Mouse (Mus musculus) erythroid progenitor cell, adult 5-6 weeks (primary cell): ENCODE results near the gene Myocd. TPM values are rescaled to one million over a fixed set of nuclear protein-coding genes. Genes with fewer than 3 reads are reported as not detected.

Experiments
- ATAC-seq: replicated peaks from 2 replicates; pipeline ENCODE4 v1.8.0; 2016; ENCODE audit warnings: moderate number of reproducible peaks, mild to moderate bottlenecking, moderate TSS enrichment, inconsistent platforms; ENCODE audit not compliant: poor library complexity, low FRiP score, severe bottlenecking
- total RNA-seq, 2 experiments: library from RNA; stranded (forward) in 1 of 2; stranded (reverse) in 1 of 2; fragments of 150-400 nt in 1 of 2; fragments of 186-747, 209-891 nt in 1 of 2; gene quantifications; 2 replicates each; pipeline versions ENCODE4 v1.2.3 to v1.2.4; 2015 to 2017; ENCODE audit warnings: low replicate concordance in 2 of 2

The Myocd gene
- total RNA-seq, 2 experiments from 2014 or later = not detected

DNA sequence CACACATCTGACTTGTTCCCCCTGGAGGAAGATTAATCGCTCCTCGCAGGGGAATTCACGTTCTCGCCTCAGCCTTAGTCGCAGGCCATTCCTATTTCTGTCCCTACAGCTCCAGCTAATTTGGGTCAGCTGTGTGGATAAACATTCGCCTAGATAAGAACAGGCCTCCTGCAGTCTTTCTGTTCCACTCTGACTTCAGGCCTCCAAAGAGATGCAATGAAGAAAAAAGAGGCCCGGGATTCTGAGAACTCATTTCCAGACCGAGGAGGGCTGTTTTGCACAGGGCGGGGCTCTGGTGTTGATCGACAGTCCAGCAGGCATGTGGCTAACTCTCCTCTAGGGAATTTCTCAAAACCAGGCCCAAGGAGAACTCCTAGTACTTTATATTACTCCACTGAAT lies 43.0 kb downstream of the Myocd start:
- no peak for ATAC-seq

DNA sequence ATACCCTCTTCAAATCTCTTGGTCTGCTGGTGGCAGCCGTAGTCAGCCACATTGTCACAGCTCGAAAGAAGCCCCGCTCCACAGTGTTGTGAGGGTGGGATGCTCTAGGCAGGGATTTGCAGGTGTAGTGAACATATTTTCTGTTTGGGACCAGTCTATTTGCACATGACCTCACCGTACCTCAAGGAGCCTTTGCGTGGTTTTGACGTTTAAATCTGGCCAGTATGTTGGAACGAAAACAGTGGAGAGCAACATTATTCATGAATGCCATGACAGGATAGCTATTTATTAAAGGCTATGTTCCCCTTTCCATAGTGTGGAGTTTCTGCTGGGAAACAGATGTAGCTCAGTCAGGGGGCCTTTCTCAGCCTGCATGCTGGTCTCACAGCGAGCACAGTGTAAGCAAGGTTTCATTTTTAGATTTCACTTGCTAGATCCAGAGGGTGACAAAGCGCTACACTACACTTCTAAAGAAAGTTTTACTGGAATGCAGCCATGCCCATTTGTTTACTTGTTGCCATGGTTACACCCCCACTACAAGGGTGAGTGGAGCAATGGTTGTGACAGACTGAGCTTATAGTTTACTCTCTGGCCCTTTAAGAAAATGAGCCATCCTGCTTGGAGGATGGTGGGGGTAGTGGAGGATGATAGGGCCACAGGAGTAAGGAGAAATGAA lies 54.7 kb downstream of the Myocd start:
- no peak for ATAC-seq

DNA sequence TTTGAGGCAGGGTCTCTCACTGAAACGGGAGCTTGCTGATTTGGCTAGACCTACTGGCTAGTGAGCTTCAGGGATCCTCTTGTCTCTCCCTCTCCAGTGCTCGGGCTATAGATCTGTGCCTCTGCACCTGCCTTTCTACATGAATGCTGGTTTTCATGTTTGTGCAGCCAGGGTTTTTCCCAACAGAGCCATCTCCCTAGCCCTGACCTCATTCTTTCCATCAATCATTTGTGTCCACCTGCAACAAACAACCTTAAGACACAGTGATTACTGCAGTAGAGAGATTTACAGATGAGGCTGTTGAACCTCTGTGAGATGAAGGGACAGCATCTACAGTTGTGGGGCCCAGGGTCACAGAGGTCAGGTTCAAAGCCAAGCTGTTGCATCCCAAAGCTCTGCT lies 56.0 kb downstream of the Myocd start:
- no peak for ATAC-seq

DNA sequence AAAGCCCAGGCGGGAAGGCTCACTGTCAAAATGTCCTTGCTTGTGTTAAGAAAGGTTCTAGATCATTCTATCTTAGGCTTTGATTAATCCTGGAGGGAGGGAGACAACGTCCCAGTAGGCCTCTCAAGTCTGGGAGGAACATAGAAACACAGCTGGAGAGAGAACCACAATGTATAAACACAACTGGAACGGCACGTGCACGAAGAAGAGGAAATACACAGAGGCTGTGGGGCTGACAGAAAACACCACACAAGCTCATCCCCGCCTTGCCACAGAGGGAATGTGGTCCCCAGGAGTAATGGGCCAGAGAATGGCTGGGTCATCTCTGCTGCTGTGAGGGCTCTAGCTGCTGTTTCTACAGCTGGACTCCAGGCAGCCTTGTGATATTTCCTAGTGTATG lies 58.1 kb downstream of the Myocd start:
- ATAC-seq = no peak

DNA sequence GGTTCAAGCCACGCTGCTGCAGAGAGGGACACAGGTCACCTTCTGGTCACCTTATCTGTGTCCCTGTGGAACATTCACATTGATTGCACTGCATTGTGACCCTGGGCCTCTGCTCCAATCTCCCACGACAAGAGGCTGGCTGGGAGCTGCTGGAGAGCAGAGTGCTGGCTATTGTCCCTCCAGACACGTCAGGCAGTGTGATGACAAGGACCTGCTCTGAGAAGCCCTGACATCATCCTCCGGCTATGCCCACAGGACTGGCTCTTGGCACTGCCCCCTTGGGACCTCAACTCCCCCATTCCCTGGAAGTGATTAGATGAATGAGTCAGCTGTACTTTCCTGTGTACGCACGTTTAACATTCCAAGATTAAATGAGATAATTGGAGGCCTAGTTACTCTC lies 60.3 kb downstream of the Myocd start:
- ATAC-seq = no peak

DNA sequence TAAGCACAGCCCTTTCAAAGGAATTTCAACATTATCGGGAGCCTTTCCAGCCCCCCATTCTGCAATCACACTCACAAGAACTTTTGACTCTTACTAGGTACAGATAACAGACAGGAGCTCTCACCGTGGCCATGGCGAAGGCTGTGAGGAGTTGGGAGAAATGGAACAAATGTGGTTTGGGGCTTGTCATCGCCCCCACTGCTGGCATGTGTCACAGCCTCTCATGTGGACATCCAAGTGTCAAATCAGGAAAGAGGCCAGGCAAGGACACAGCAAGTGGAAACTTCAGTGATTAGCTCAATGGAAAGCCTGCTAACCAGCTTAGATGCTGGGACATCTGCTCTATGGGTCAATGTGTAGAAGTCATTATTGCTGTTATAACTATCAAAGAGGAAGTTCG lies 64.5 kb downstream of the Myocd start:
- ATAC-seq = no peak

DNA sequence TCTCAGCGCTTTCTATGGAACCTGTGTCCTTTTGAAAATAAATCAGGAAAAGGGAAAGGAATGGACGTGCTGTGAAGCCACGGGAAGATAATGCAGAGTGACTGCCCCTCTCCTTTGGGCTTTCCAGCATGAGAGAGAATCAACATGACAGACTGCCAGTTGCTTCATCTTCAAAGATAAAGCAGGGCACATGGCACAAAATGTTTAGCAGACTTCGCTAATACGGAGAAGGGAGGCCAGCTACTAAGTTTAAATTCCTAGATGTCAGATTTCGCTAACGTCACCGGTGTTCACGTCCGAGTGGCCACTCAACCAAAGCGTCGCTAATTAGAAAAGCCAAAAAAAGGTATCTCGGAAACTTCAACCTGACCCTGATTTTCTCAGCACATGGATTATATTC lies 65.1 kb downstream of the Myocd start:
- ATAC-seq = no peak

DNA sequence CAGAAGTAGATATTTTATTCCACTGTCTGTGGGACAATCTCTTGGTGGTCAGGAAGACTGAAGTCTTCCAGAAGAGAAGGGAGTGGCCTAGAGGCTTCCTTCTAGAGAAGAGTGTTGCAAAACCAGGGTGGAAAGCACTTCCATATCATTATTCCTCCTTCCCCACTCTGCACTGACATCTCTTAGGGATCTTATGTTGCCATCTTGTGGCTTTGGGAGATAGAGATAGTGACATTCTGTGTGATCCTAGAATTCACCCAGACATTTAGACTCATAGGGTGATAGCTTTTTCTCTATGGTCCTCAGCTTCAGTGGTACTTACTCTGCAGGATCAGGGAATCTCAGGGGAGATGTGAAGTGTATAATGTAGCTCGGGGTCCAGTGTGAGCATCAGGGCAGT lies 66.8 kb downstream of the Myocd start:
- no peak for ATAC-seq

DNA sequence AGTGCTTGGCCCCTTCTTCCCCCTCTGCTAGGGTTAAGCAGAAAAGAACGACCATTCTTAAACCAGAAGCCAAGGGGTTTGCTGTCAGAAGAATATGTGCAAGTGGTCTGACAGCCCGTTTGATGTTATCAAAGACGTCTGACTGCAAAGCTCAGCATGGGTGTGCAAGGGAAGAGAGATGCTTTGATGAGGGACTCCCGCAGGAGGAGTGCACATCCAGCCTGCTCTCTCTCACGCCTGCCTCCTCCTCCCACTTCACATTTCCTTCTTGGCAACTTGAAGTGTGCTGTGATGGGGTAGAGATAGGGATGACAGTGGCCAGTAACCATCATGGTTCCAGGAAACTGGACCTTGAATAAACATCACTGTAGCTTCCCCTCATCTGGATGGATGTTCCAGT lies 67.6 kb downstream of the Myocd start:
- ATAC-seq = no peak

DNA sequence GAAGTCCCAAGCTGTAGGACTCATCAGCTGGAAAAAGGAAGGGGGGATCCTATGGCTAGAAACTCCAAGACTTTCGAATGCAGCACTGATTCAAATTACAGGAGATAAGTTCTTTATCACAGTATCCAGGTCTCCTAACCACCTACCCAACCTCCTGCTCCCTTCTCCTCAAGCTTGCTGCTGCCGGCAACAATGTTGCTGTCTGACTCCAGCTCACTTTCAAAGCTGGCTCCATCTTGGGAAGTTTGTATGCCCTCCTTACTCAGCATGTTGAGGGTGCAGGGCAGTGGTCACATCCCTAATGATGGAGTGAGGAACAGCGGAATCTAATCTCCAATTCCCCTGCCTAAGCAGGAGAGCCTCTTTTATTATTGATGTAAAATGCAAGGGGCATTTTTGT lies 71.8 kb downstream of the Myocd start:
- no peak for ATAC-seq

DNA sequence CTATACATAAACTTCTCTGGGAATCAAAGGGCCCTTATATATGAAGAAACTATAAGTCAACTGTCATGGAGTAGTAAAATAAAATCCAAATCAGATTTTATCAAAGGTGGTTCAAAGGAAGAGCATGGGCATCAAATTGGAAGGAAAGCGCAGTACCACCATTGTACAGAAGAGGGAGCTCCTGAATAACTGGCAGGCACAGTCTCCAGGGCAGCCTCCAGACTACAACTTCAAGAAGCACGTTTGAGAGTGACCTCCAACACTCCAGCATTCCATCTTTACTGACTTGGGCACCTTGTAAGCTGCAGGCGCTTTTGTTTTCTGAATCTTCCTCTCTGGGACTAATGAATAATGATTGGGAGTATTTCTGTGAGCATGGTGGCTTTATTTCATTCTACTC lies 72.5 kb downstream of the Myocd start:
- no peak for ATAC-seq

DNA sequence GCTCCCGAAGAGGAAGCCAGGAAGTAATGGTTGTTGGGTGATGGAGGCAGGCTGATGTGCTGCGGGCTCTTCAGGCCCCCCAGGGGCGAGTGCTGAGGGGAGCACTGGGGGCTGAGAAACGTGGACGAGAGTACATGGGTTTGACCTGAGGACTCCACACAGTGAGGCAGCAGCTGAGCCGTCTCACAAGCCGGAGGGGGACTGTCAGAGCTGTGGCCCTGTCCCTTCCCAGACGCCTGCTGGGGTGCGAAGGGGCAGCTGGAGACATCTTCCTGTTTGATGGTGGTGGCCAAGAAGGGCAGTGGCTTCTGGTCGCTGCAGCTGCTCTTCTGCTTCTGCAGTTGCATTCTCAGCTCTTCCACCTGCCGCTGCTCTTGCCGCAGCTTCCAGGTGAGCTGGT lies 82.8 kb downstream of the Myocd start:
- ATAC-seq = no peak

DNA sequence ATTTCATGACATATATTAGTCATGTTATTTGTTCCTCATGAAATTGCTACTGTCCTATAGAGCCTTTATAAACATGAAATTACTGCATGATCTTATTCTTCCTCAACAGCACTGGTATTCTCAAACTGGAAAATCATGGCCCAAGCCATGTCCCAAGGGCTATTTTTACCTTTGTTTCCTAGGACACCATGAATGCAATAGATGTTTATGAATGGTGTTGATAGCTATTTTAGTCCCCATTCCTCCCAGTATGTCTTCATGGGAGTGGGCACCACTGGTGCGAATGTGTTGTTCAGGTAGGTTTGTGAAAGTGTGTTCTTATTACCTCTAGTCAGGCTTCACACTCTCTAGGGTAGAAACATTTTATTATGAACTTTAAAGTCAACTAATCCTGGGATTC lies 84.7 kb downstream of the Myocd start:
- no peak for ATAC-seq

DNA sequence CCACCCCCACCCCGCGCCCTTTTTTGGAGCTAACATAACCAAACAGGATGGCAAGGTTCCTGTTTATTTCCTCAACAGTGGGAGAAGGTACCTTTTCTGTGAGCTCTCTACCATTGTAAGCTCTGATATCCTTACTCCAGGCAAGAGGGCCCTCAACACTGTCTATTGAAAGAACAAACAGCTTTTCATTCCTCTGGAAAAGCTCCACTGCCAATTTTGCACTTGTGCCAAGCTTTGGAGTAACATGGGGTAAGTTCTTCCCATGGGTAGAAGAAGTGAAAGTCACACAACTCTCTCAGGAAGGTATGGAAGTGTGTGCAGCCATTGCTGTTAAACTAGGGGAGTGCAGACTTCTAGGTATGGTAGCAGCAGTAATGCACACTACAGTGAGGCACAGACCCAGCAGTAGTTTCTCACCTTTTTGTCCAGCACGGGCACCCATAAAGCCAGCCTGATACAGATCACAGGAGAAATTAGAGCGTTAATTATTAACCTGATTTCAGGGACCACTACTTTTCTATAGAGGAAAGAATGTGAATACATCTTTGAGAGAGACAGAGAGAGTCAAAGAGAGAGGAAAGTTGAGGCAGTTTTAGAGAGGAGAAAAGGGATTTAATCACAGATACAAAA lies 99.6 kb downstream of the Myocd start:
- ATAC-seq = no peak

DNA sequence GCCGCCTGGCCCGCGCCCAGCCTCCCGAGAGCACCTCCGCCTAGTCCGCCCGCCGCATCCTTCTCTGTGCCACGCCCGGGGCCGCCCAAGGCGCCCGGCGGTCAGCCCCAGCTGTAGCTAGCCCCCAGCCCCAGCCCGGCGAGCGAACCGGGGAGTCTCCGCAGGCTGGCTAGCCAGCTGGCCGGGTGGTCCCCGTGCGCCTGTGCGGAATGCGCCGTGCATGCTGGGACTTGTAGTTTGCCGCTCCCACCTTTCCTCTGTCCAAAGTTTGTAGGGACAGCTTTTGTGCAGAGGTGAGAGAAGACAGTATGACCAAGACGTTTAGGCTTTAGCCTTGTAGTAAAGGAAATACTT lies 107.0 kb downstream of the Myocd start, which contains the start of gene Arhgap44:
TSS of gene Arhgap44 (minus strand) at position 195 of the 354 bp plus-strand sequence.
- ATAC-seq = no peak

DNA sequence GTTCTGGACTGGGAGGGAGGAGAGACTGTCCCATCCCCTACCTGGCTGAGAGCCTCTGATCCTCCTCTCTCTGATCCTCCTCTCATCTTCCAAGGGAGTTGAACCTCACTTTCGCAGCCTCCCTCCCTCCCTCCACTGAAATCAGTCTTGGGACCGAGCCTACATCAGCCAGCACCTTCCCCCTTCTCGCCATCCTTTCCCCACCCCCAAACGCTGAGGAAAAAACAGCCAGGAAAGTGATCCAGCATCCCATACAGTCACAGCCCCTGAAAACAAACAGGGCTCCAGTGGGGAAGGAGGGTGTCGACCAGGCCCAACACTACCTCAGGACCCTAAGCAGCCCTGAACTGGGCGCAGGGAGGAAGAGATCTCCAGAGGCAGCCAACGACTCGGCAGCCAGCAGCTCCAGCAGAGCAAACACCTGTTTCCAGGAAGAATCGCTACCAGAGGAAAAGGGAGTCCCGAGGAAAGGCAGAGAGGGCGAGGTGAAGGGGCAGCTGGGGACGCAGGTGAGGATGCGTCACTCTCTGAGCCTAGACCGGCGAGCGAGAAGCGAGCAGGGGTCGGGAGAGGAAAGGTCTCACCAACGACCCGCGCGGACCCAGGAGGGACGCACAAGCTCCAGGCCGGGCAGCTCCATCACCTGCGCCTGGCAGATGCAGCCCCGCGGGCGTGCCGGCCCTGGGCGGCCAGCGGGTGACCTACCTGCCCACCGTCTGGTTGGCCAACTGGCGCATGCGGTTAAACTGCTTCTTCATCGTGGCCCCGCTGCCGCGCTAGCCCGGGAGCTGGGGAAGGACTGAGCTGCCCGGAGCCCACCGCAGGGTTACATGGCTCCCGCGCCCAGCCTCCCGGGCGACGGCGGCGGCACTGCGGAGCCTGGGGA lies 107.7 kb downstream of the Myocd start:
- no peak for ATAC-seq

DNA sequence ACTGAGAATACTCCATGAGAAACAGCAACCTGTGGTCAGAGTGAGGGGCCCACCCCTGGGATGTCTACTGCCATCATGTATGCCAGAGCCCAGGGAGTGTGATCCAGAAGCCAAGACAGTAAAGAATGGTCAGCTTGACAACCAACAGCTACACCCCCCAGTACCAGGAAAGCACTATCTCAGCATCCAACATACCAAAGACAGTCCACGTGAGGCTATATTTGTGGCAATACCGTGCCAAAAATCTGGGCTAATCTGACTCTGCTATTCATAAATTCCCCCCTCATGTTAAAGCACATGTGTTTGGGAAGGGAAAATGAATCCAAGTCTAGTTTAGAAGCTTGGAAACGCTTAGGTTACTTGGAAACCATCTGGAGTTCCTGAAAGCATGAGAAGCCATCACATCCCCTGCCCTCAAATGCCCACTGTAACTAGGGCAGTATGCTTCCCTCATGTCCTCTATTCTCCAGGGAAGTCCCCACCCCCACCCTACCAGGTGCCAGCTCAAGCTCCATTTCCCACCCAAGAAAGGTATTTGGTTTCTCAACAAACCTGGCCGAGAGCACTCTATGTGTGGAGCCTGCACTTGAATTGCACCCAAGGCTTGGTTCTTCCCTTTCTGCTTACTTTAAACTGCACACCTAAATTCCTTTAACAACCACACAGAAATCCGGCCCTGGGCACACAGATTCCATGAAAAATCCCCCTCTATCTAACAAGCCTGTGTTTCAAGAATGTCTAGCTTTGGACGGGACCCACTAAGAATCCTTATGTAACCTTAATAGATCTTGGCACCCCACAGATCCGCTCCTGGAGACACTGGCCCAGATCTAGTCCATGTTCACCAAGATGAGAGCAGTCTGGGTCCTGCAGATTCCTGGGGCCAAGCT lies 108.6 kb downstream of the Myocd start:
- ATAC-seq = no peak

DNA sequence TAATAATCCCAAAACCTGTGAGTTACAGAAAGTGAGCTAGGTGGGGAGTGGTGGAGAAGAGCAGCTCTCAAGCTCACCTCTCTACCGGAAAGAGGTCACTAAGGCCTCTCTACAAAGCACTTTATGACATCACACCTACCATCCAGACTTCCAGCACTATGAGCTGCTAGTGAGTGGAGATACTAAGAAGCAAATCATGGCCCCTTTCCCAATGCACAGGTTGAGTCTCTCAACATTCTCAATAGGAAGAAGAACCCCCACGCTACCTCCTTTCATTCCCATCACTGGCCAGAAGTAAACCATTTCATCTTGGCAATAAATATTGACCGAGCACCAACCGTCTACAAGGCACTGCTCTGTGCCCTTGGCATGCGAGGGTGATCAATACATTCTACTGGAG lies 110.0 kb downstream of the Myocd start, which contains the start of gene 1700086D15Rik:
TSS of gene 1700086D15Rik (minus strand) at position 101 of the 400 bp plus-strand sequence.
- no peak for ATAC-seq

DNA sequence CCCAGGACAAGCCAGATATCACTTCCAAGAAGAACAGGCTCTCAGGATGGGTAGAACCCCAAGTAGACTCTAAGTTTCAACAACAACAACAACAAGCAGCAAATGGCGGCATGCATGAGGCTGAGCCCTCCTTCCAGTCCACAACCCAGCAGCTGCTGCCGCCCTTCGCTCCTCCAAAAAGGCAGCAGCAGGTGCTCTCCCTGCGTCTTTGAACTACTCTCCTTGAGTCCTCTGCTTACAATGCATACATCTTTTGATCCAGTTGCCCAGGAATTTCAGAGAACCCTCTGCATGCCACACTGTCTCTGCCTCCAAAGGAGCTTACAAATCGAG lies 111.2 kb downstream of the Myocd start:
- ATAC-seq = no peak
